Mouse (Mus musculus): ENCODE data around the gene Arhgef16. TPM values are rescaled to one million over a fixed set of nuclear protein-coding genes. Genes with fewer than 3 reads are reported as not detected.
A peak's percentile ranks its signal among the peaks of the same experiment; 100 is the strongest.

The Arhgef16 gene
- 0.88 and 1.2 TPM in 2 replicates for polyA plus RNA-seq (2015; fragmentation: Nextera tagmentation; extraction: Ambion mirVana)

GRCm38 (mm10) chr4:154301466-154301881 is at the start of gene Arhgef16:
Gene Arhgef16, minus strand, starts transcription at chr4:154301676.
- no peaks in the 10 kb centered on the region for H3K9me3 ChIP-seq
- H3K4me3 ChIP-seq: no peak within 1 kb of the TSS
- 0 out of 2 replicates have a peak, but pooled peaks have one; percentile 22 for ATAC-seq (ENCODE audit: low FRiP score)
- no peaks in the 10 kb centered on the region for H3K36me3 ChIP-seq
- H3K9ac ChIP-seq: no peak within 1 kb of the TSS
- no peak within 1 kb of the TSS for H3K4me2 ChIP-seq
- WGBS: 26% methylated on average over 7 of the region's 7 CpGs
- peaks cover 64% of the 10 kb centered on the region for H3K27me3 ChIP-seq
- H3K4me1 ChIP-seq (replicated peaks): peaks cover 10% of the 10 kb centered on the region
- no peak within 1 kb of the TSS for H3K27ac ChIP-seq

DNA sequence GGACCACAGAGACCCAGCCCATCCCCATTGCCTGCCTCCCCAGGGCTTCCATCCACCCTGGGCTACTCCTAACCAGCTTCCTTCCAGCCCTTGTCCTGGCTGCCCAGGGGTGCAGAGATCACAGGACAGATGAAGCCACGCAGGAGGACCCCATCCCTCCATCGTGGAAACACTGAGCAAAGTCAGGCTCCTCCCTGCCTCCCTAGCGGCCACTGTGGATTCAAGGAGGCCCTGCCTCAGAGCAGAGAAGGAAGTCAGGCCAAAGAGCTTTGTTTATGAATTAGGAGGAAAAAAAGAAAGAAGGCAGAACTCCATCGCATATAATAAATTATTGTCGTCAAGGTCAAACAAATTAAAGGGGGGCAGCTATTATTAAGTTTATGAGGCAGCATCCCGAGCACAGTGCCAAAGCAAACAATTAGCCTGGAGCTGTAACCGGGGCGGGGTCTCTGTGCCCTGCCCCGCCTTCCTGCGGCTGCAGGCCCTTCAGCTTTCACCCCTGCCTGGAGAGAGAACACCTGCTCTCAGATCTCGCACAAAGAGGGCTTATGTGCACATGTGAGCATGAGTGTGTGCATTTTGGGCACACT is 46.8 kb upstream of the Arhgef16 start:
- no peaks in the 10 kb centered on the region for H3K36me3 ChIP-seq
- peaks cover 23% of the 10 kb centered on the region for H3K27me3 ChIP-seq
- no peak overlapping the region for H3K4me3 ChIP-seq
- no peak overlapping the region for H3K4me2 ChIP-seq
- WGBS: 39% methylated on average over 11 of the region's 11 CpGs
- no peak overlapping the region for H3K9ac ChIP-seq
- no peak for ATAC-seq (ENCODE audit: low FRiP score)
- H3K9me3 ChIP-seq: no peaks in the 10 kb centered on the region
- peaks cover 29% of the 10 kb centered on the region for H3K4me1 ChIP-seq (replicated peaks)
- no peak overlapping the region for H3K27ac ChIP-seq

- H3K9ac ChIP-seq: 0 out of 2 replicates have a peak overlapping the region, but pooled peaks have one; percentile 36
- no peaks in the 10 kb centered on the region; the same call in 1 of the 2 replicates for H3K36me3 ChIP-seq
- no peak overlapping the region for H3K4me2 ChIP-seq
- peak overlapping the region; percentile 24; the same call in 1 of the 2 replicates for H3K27ac ChIP-seq
- no peaks in the 10 kb centered on the region for H3K9me3 ChIP-seq
- H3K4me1 ChIP-seq (replicated peaks): peaks cover 29% of the 10 kb centered on the region
- no peak overlapping the region for H3K4me3 ChIP-seq
- no peak for ATAC-seq (ENCODE audit: low FRiP score)
- 34% methylated on average over 19 of the region's 19 CpGs for WGBS
- H3K27me3 ChIP-seq: peaks cover 15% of the 10 kb centered on the region; the same call in 1 of the 2 replicates
Observed at GRCm38 (mm10) chr4:154346731-154347522, 45.5 kb upstream of the Arhgef16 start.

DNA sequence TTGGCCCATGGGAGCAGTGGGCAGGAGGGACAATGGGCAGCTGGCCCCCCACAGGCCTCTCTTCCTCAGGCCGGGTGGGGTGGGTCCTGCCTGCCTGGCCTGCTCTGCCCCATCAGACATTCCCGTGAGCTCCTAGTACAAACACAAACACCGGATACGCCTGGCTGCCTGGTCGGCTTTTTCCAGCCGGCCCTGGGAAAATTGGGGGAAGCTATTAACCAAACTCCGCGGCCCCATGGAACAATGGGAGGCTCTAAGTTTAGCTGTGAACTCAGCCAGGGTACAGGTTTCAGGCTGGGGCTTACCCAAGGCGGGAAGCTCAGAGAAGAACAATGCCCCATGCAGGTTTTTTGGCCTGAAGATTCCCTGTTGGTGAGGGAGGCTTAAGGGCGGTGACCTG is 35.2 kb upstream of the Arhgef16 start:
- ATAC-seq (ENCODE audit: low FRiP score): no peak
- no peak overlapping the region for H3K4me3 ChIP-seq
- no peaks in the 10 kb centered on the region for H3K36me3 ChIP-seq
- H3K27ac ChIP-seq: peak overlapping the region; percentile 24
- 0 out of 2 replicates have a peak overlapping the region, but pooled peaks have one; percentile 29 for H3K9ac ChIP-seq
- peaks cover 45% of the 10 kb centered on the region for H3K4me1 ChIP-seq (replicated peaks)
- H3K4me2 ChIP-seq: no peak overlapping the region
- WGBS: 18% methylated on average over 10 of the region's 10 CpGs
- no peaks in the 10 kb centered on the region for H3K9me3 ChIP-seq
- peaks cover 72% of the 10 kb centered on the region for H3K27me3 ChIP-seq

- ATAC-seq (ENCODE audit: low FRiP score): peak; percentile 23; the same call in 1 of the 2 replicates
- Histone ChIP-seq H3K9ac (peak within 1 kb of the TSS; percentile 55; the same call in 1 of the 2 replicates), H3K9me3 (no peaks in the 10 kb centered on the region), H3K27ac (peak within 1 kb of the TSS; percentile 35), H3K27me3 (peaks cover 72% of the 10 kb centered on the region), H3K36me3 (no peaks in the 10 kb centered on the region), H3K4me3 (peak within 1 kb of the TSS; percentile 18), H3K4me2 (peak within 1 kb of the TSS; percentile 43), H3K4me1 (replicated peaks) (peaks cover 54% of the 10 kb centered on the region)
- 37% methylated on average over 12 of the region's 12 CpGs for WGBS
Observed at GRCm38 (mm10) chr4:154335761-154336160, 34.3 kb upstream of the Arhgef16 start, which contains the start of gene B230104I21Rik. Gene B230104I21Rik, plus strand, starts transcription at chr4:154336127.

- H3K27ac ChIP-seq: 0 out of 2 replicates have a peak overlapping the region, but pooled peaks have one; percentile 35
- ATAC-seq (ENCODE audit: low FRiP score): no peak
- 62% methylated on average over 46 of the region's 48 CpGs for WGBS
- peaks cover 76% of the 10 kb centered on the region for H3K27me3 ChIP-seq
- peaks cover 58% of the 10 kb centered on the region for H3K4me1 ChIP-seq (replicated peaks)
- H3K9me3 ChIP-seq: no peaks in the 10 kb centered on the region
- peak overlapping the region; percentile 18 for H3K4me3 ChIP-seq
- peak overlapping the region; percentile 55; the same call in 1 of the 2 replicates for H3K9ac ChIP-seq
- H3K36me3 ChIP-seq: no peaks in the 10 kb centered on the region
- H3K4me2 ChIP-seq: peak overlapping the region; percentile 43
Observed at GRCm38 (mm10) chr4:154334699-154335402, 33.4 kb upstream of the Arhgef16 start.

- no peak overlapping the region for H3K9ac ChIP-seq
- H3K27me3 ChIP-seq: peaks cover 76% of the 10 kb centered on the region
- H3K9me3 ChIP-seq: no peaks in the 10 kb centered on the region
- 57% methylated on average over 8 of the region's 8 CpGs for WGBS
- ATAC-seq (ENCODE audit: low FRiP score): no peak
- H3K4me3 ChIP-seq: no peak overlapping the region
- H3K36me3 ChIP-seq: no peaks in the 10 kb centered on the region
- peaks cover 68% of the 10 kb centered on the region for H3K4me1 ChIP-seq (replicated peaks)
- no peak overlapping the region for H3K4me2 ChIP-seq
- H3K27ac ChIP-seq: no peak overlapping the region
Observed at GRCm38 (mm10) chr4:154333300-154333699, 31.8 kb upstream of the Arhgef16 start.

GRCm38 (mm10) chr4:154331271-154331670 is 29.8 kb upstream of the Arhgef16 start:
- WGBS: 26% methylated on average over 12 of the region's 12 CpGs
- no peaks in the 10 kb centered on the region for H3K36me3 ChIP-seq
- H3K27me3 ChIP-seq: peaks cover 75% of the 10 kb centered on the region
- ATAC-seq (ENCODE audit: low FRiP score): no peak
- peak overlapping the region; percentile 48; the same call in 1 of the 2 replicates for H3K27ac ChIP-seq
- peaks cover 58% of the 10 kb centered on the region for H3K4me1 ChIP-seq (replicated peaks)
- H3K4me2 ChIP-seq: no peak overlapping the region
- H3K4me3 ChIP-seq: no peak overlapping the region
- no peaks in the 10 kb centered on the region for H3K9me3 ChIP-seq
- peak overlapping the region; percentile 39; the same call in 1 of the 2 replicates for H3K9ac ChIP-seq

DNA sequence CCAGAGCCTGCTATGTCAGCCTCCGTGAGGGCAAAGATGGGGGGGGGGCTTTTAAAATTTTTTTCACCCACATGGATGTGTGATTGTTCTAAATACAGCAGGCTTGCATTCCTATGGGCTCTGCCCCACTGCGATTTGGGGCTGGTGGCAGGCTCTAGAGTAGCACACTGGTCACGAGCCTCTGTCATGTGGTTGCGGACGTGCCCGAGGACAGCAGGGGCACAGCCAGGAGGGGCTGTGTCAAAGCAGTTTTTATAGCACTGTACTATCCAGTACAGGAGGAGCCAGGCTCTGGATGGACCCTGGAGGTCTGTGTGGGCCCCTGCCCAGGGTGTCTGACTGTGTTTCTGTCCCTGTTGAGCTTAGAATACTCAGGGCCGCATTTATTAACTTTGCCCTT is 28.5 kb upstream of the Arhgef16 start:
- no peak overlapping the region for H3K4me2 ChIP-seq
- 91% methylated on average over 7 of the region's 7 CpGs for WGBS
- H3K4me1 ChIP-seq (replicated peaks): peaks cover 46% of the 10 kb centered on the region
- ATAC-seq (ENCODE audit: low FRiP score): no peak
- no peak overlapping the region for H3K9ac ChIP-seq
- no peaks in the 10 kb centered on the region for H3K9me3 ChIP-seq
- 0 out of 2 replicates have a peak overlapping the region, but pooled peaks have one; percentile 1 for H3K27ac ChIP-seq
- no peaks in the 10 kb centered on the region for H3K36me3 ChIP-seq
- peaks cover 75% of the 10 kb centered on the region for H3K27me3 ChIP-seq
- no peak overlapping the region for H3K4me3 ChIP-seq

DNA sequence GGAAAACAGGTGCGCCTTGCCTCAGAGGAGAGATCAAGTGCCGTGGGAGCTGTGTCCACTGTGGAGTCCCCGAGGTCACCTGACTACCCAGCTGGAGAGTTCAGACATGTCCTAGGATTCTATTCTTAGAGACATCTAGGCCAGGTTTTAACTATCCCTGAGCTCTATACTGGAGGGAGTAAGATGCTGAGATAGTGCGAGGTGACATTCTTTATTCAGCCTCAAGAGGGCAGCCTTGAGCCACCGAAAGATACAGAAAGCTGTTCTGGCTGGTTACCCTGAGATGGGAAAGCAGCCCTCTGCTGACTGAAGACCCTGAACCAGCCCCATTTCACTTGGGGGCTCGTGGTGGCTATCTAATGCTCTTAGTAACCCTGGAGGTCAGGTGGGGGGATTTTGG is 27.4 kb upstream of the Arhgef16 start:
- Histone ChIP-seq H3K27ac (0 out of 2 replicates have a peak overlapping the region, but pooled peaks have one; percentile 1), H3K9me3 (no peaks in the 10 kb centered on the region), H3K27me3 (peaks cover 67% of the 10 kb centered on the region), H3K4me1 (replicated peaks) (peaks cover 34% of the 10 kb centered on the region), H3K9ac (no peak overlapping the region), H3K4me3 (no peak overlapping the region), H3K4me2 (no peak overlapping the region), H3K36me3 (no peaks in the 10 kb centered on the region)
- WGBS: 4% methylated on average over 6 of the region's 6 CpGs
- peak; percentile 54; the same call in 1 of the 2 replicates for ATAC-seq (ENCODE audit: low FRiP score)

- Histone ChIP-seq H3K4me2 (no peak overlapping the region), H3K4me3 (no peak overlapping the region), H3K27ac (no peak overlapping the region), H3K9me3 (no peaks in the 10 kb centered on the region), H3K9ac (no peak overlapping the region), H3K27me3 (peaks cover 65% of the 10 kb centered on the region), H3K36me3 (no peaks in the 10 kb centered on the region; the same call in 1 of the 2 replicates), H3K4me1 (replicated peaks) (peaks cover 30% of the 10 kb centered on the region)
- ATAC-seq (ENCODE audit: low FRiP score): no peak
- 8% methylated on average over 17 of the region's 20 CpGs for WGBS
Observed at GRCm38 (mm10) chr4:154328431-154328830, 27.0 kb upstream of the Arhgef16 start.
